Mouse (Mus musculus) C2C12 (cell line): ENCODE results near the gene Arnt. TPM values are rescaled to one million over a fixed set of nuclear protein-coding genes. Genes with fewer than 3 reads are reported as not detected.

Source experiments
- H3K27me3 ChIP-seq: one replicate; pipeline ENCODE4 v1.6.1; 2011; ENCODE audit not compliant: control insufficient read depth, insufficient read depth, insufficient read length
- H3K36me3 ChIP-seq: one replicate; pipeline ENCODE4 v1.6.1; 2011; ENCODE audit not compliant: control insufficient read depth, insufficient read depth
- H3K4me3 ChIP-seq: one replicate; pipeline ENCODE4 v1.5.1; 2011; ENCODE audit warnings: mild to moderate bottlenecking, control low read depth; ENCODE audit not compliant: poor library complexity, insufficient read depth, severe bottlenecking
- H3K79me2 ChIP-seq: one replicate; pipeline ENCODE4 v1.6.1; 2011; ENCODE audit not compliant: control insufficient read depth, insufficient read depth
- H3K79me3 ChIP-seq: one replicate; pipeline ENCODE4 v1.6.1; 2011; ENCODE audit warnings: low read depth, control low read depth
- H3ac ChIP-seq: one replicate; pipeline ENCODE3; 2011; ENCODE audit warnings: low read depth; ENCODE audit not compliant: control insufficient read depth, insufficient read length
- CEBPB ChIP-seq: IDR thresholded peaks from one replicate; pipeline ENCODE4 v1.6.1; 2011; ENCODE audit warnings: low read depth, mild to moderate bottlenecking, control low read depth, moderate library complexity
- CTCF ChIP-seq: IDR thresholded peaks from one replicate; pipeline ENCODE4 v1.5.1; 2011; ENCODE audit not compliant: control insufficient read depth, insufficient read depth, insufficient read length
- FOSL1 ChIP-seq: IDR thresholded peaks from one replicate; pipeline ENCODE4 v1.8.0; 2011; ENCODE audit warnings: mild to moderate bottlenecking, low read length; ENCODE audit not compliant: poor library complexity, insufficient read depth, severe bottlenecking
- MAX ChIP-seq: IDR thresholded peaks from one replicate; pipeline ENCODE4 v1.6.1; 2011; ENCODE audit warnings: mild to moderate bottlenecking, control low read depth
- MYOD1 ChIP-seq: IDR thresholded peaks from one replicate; pipeline ENCODE4 v1.6.1; 2011; ENCODE audit warnings: low read depth; ENCODE audit not compliant: control insufficient read depth, insufficient read length
- MYOG ChIP-seq: IDR thresholded peaks from one replicate; pipeline ENCODE4 v1.6.1; 2011; ENCODE audit not compliant: control insufficient read depth, insufficient read length; ENCODE audit errors: extremely low read depth
- USF1 ChIP-seq: IDR thresholded peaks from one replicate; pipeline ENCODE4 v1.6.1; 2011; ENCODE audit warnings: low read depth, mild to moderate bottlenecking, control low read depth, moderate library complexity
- polyA plus RNA-seq: library from polyadenylated mRNA; unstranded; fragments of >200 nt; fragmentation: generic; extraction: Trizol; gene quantifications from one replicate; pipeline ENCODE4 v1.2.1, GENCODE M21; 2012; ENCODE audit warnings: missing spikeins

Arnt gene
- polyA plus RNA-seq, 1 experiment, result 13.6 TPM

GRCm38 (mm10) chr3:95524673-95525072, 90.5 kb downstream of the Arnt start:
- Histone ChIP-seq H3ac (no peak overlapping the region), H3K79me2 (no peaks in the 10 kb centered on the region), H3K36me3 (no peaks in the 10 kb centered on the region), H3K4me3 (no peak overlapping the region), H3K27me3 (no peaks in the 10 kb centered on the region), H3K79me3 (no peaks in the 10 kb centered on the region)
- TF ChIP-seq USF1 (no peak), MYOG (no peak), FOSL1 (no peak), CEBPB (no peak), MAX (no peak), CTCF (no peak), MYOD1 (no peak)

GRCm38 (mm10) chr3:95526111-95526510, 91.9 kb downstream of the Arnt start:
- Histone ChIP-seq H3K4me3 (no peak overlapping the region), H3K79me2 (no peaks in the 10 kb centered on the region), H3K36me3 (no peaks in the 10 kb centered on the region), H3K79me3 (no peaks in the 10 kb centered on the region), H3K27me3 (no peaks in the 10 kb centered on the region), H3ac (no peak overlapping the region)
- TF ChIP-seq MYOG (no peak), USF1 (no peak), MAX (no peak), FOSL1 (no peak), MYOD1 (no peak), CEBPB (no peak), CTCF (no peak)

- Histone ChIP-seq H3ac (no peak within 1 kb of the TSS), H3K4me3 (no peak within 1 kb of the TSS), H3K79me2 (no peaks in the 10 kb centered on the region), H3K27me3 (no peaks in the 10 kb centered on the region), H3K79me3 (no peaks in the 10 kb centered on the region), H3K36me3 (no peaks in the 10 kb centered on the region)
- no peak for TF ChIP-seq MYOG
- no peak for TF ChIP-seq CTCF
- no peak for TF ChIP-seq MYOD1
- no peak for TF ChIP-seq USF1
- TF ChIP-seq CEBPB, result no peak
- TF ChIP-seq FOSL1, result no peak
- TF ChIP-seq MAX, result no peak
These were observed 92.5 kb downstream of the Arnt start, which contains the start of gene Ctss for GRCm38 (mm10) chr3:95526622-95527211. Ctss (plus strand) TSS chr3:95526786.

GRCm38 (mm10) chr3:95529814-95530213, 95.6 kb downstream of the Arnt start:
- Histone ChIP-seq H3ac (no peak overlapping the region), H3K27me3 (no peaks in the 10 kb centered on the region), H3K36me3 (no peaks in the 10 kb centered on the region), H3K79me2 (no peaks in the 10 kb centered on the region), H3K4me3 (no peak overlapping the region), H3K79me3 (no peaks in the 10 kb centered on the region)
- TF ChIP-seq MAX, result no peak
- no peak for TF ChIP-seq FOSL1
- no peak for TF ChIP-seq USF1
- TF ChIP-seq MYOD1, result no peak
- no peak for TF ChIP-seq MYOG
- TF ChIP-seq CEBPB, result no peak
- no peak for TF ChIP-seq CTCF

- Histone ChIP-seq H3K79me2 (no peaks in the 10 kb centered on the region), H3K36me3 (no peaks in the 10 kb centered on the region), H3K4me3 (no peak overlapping the region), H3K27me3 (no peaks in the 10 kb centered on the region), H3ac (no peak overlapping the region), H3K79me3 (no peaks in the 10 kb centered on the region)
- TF ChIP-seq FOSL1, result no peak
- TF ChIP-seq USF1, result no peak
- TF ChIP-seq CEBPB, result no peak
- no peak for TF ChIP-seq MYOG
- TF ChIP-seq MYOD1, result no peak
- TF ChIP-seq MAX, result no peak
- no peak for TF ChIP-seq CTCF
These were observed 96.8 kb downstream of the Arnt start for GRCm38 (mm10) chr3:95531025-95531424.

- no peaks in the 10 kb centered on the region for H3K79me3 ChIP-seq
- H3K36me3 ChIP-seq, result no peaks in the 10 kb centered on the region
- TF ChIP-seq MYOD1 (no peak), FOSL1 (no peak), MAX (no peak), CEBPB (no peak), MYOG (no peak), CTCF (no peak), USF1 (no peak)
- no peak overlapping the region for H3K4me3 ChIP-seq
- H3K27me3 ChIP-seq, result no peaks in the 10 kb centered on the region
- no peak overlapping the region for H3ac ChIP-seq
- H3K79me2 ChIP-seq, result no peaks in the 10 kb centered on the region
These were observed 99.2 kb downstream of the Arnt start for GRCm38 (mm10) chr3:95533364-95533763.
